Mouse (Mus musculus): ENCODE data around the gene Skp2.

The Skp2 gene

DNA sequence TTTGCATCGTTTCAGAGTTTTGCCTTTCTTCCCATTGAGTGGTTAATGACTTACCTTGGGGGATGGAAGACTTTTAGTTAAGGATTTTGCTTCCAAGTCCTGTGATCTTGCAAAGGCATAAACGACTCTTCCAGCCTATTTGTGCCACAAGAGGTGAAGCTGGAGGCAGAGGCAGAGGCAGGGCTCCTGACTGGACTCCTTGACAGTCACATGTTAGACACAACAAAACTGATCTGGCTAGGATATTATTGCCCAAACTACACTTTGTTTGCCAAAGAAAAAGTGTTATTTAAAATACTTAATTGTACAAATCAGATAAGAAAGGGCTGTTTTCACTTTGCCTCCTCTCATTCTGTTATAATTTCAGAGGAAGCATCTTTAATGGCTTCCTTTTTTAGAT, 81.1 kb downstream of the Skp2 start:
- no peak for DNase-seq

DNA sequence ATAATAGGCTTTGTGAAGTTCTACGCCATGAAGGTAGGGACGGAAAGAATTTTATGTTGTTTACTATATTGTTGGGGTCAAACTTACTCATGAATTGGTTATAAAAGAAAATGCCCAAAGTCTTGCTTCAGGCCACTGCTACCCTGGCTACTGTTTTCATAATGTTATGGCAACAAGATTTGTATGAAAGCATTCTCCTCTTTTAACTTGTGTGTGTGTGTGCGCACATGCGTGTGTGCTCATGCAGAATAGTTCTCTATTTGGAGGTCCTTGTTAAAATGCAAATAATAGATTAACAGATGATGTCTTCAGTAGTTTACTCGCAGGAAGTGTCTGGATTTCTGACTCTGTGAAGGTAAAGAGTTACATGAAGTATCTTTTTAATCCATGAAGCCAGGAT, 81.5 kb downstream of the Skp2 start:
- no peak for DNase-seq

DNA sequence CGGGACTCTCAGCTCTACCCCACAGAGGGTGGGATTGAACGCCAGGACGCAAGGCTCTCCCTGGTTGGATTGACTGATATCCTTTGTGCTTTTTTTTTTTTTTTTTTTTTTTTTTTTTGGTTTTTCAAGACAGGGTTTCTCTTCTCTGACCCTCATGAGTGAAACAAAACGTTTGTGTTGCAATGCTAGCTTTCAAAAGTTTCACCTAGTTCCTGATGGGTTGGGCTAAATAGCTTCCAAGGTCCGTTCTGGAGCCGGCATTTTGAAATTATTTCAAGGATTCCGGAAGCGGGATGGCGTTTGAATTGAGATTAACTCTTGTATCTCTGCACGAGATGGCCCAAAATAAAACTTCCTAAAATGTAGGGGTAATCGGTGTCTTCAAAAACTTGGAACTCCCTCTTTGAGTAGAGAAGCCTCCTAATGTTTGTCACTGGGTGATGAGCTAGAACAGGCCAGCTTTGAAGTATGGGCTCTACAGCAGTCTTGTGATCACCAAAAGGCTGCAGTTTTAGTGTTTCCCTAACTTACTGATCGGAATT, 82.1 kb downstream of the Skp2 start:
- no peak for DNase-seq

DNA sequence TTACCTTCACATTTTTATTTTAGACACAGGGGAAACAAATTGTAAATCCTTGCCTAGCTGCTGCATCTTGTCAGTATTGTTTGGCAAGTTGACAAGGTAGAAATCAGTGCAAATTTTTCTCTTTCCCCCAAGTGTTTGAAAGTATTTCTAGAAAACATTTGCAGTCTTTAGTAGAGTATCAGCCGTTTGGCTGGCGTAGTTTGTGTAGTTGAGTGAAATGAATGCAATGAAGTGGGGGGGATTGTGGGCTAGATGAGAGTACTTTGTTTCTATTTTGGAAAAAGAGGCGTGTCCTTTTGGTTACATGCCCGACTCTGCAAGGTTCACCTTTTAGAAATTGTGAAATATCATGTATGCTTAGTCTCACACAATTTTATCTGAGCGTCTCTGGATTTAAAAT, 82.6 kb downstream of the Skp2 start:
- no peak for DNase-seq

DNA sequence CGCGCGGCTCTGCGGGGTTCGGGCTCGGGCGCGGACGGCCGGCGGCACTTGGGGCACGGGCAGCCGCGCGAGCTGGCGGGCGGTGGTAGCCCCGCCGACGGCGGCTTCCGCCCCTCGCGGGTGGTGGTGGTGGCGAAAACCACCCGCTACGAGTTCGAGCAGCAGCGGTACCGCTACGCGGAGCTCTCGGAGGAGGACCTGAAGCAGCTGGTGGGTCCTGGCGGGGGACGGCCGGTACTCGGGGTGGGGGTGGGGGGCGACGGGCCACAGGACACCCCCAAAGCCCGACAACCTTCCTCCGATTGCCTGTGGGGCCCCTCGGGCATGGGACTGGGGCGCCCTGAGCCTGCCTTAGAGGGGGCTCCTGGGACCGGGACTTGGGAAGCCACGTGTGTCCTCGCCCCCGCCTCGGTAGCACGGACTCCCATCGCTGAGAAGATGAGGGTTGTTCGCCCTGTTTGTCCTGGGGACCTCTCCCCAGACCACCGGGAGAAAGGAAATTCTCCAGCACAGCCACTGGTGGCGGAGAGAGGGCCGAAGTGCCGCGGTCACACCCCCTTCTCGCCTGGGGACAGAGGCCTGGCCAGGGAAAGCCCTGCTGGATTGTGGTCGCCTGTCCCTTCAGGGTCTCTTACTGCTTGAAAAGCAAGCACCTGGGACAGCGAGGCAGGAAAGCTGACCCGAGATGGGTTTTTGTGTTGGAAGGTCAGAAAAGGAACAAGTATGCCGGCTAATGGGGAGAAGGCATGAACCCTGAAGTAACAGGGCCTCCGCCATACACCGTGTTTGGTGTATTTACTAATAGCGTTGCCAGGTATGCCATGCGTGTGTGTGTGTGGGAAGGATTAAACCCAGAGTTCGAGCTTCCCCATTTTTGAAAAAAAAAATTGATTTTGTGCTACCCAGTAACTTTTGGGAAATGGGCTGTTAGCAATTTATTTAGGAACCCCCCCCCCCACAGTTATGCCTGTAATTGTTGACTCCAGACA, 83.4 kb downstream of the Skp2 start:
- DNase-seq = peak; percentile 67 to 74

DNA sequence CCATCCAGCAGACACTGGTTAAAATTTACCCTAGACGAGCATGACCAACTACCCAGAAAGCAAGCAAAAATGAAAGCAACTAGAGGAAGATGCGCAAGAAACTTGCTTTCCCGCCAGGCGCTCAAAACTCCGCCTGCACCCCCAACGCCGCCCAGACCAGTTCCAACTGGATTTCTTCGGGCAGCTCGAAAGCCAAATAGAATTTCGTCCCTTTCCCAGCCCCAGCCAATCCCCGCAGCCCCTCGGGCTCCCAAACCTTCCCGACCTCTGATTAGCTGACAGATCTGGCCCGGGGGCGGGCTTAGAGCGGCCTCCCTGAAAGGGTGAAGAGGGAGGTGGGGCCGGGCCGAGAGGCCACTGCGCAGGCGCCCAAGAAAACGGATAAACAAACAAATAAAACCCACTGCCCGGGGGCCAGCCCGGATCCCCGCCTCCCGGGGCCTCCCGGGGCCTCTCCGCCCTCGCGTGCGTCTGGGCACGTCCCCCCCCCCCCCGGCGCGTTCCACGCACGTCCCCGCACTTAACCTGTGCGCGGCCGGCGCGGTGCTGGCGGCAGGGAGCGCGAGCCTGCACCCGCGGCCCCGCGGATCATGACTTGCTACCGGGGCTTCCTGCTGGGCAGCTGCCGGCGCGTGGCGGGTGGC, 84.2 kb downstream of the Skp2 start, which contains the start of gene Nadk2:
Gene Nadk2, plus strand, starts transcription at position 349 of the 644 bp plus-strand sequence.
- DNase-seq = peak; percentile 98 to 99

DNA sequence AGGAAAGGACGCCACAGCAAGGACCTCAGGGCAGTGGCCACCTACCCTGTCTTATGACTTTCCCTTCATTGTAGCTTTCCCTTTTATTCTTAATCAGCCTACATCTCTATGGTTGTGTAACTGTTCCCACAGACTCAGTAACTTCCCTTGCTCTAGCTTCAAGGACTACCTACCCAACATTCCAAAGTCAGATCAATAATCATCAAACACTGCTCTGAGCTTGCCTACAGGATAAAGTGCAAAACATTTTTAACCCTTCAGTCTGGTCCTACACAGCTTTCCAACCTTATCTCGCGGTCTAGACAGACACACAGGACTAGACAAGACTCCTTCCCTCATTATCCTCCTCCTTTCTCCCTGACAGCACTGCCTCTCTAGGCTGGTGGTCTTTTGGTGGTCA, 84.9 kb downstream of the Skp2 start:
- no peak for DNase-seq

DNA sequence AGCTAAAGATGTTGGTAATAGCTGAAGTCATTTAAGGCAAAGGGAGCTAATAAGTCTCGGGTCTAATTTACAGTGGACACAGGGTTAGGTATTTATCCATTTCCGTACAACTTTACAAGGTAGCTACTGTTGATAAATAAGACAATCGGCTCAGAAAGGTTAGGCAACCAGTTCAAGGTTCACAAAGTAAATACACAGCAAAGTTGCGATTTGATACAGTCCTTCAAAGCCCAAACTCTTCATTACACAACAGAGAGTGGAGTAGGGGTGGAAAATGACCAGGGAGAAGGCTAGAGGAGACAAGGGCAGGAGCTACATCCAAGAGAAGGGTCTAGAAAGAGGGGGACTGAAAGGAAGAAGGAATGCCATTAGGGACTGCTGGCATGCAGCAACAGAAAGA, 86.3 kb downstream of the Skp2 start:
- no peak for DNase-seq
